Mouse (Mus musculus) heart, embryonic 14.5 days (tissue): ENCODE data around the gene Pigo. TPM values are rescaled to one million over a fixed set of nuclear protein-coding genes. Genes with fewer than 3 reads are reported as not detected.

Experiments used
- ATAC-seq: fragments of 200-750 bp; cut with Nextera tagmentation; 2 replicates; pipeline ENCODE4 v1.8.0; 2017; ENCODE audit warnings: low read depth, moderate TSS enrichment; ENCODE audit not compliant: insufficient number of reproducible peaks, insufficient read depth, low FRiP score
- H3K27ac ChIP-seq, 2 experiments: fragments of 200-500 bp in 1 of 2; fragments of 300-500 bp in 1 of 2; sonication (generic) in 1 of 2; replicated peaks in 1 of 2; 2 replicates each; pipeline ENCODE4 v1.5.1; 2012 to 2014; ENCODE audit warnings: low read depth in 2 of 2, low read length in 2 of 2, control low read depth in 1 of 2, mild to moderate bottlenecking in 1 of 2, mixed read lengths in 1 of 2; ENCODE audit not compliant: control insufficient read depth in 1 of 2, insufficient read depth in 1 of 2
- H3K27me3 ChIP-seq: fragments of 300-500 bp; sonication (generic); 2 replicates; pipeline ENCODE4 v1.6.1; 2014; ENCODE audit warnings: mild to moderate bottlenecking, low read length, control low read depth; ENCODE audit not compliant: control insufficient read depth, insufficient read depth
- H3K36me3 ChIP-seq: fragments of 300-500 bp; sonication (generic); 2 replicates; pipeline ENCODE4 v1.6.1; 2014; ENCODE audit warnings: mild to moderate bottlenecking, control low read depth, low read length, mixed read lengths; ENCODE audit not compliant: control insufficient read depth, insufficient read depth
- H3K4me1 ChIP-seq, 2 experiments: fragments of 200-500 bp in 1 of 2; fragments of 300-500 bp in 1 of 2; sonication (generic) in 1 of 2; 2 replicates each; pipeline ENCODE4 v1.6.1; 2012 to 2014; ENCODE audit warnings: low read length in 2 of 2, control low read depth in 1 of 2, mixed read lengths in 1 of 2; ENCODE audit not compliant: control insufficient read depth in 2 of 2, insufficient read depth in 2 of 2
- H3K4me2 ChIP-seq: fragments of 300-500 bp; sonication (generic); 2 replicates; pipeline ENCODE4 v1.6.1; 2014; ENCODE audit warnings: mild to moderate bottlenecking, low read length
- H3K4me3 ChIP-seq, 2 experiments: fragments of 200-500 bp in 1 of 2; fragments of 300-500 bp in 1 of 2; sonication (generic) in 1 of 2; 2 replicates each; pipeline ENCODE4 v1.5.1; 2012 to 2014; ENCODE audit warnings: low read length in 2 of 2, mild to moderate bottlenecking in 2 of 2, control low read depth in 1 of 2, low read depth in 1 of 2, moderate library complexity in 1 of 2; ENCODE audit not compliant: control insufficient read depth in 1 of 2, insufficient read depth in 1 of 2
- H3K9ac ChIP-seq: fragments of 300-500 bp; sonication (generic); 2 replicates; pipeline ENCODE4 v1.6.1; 2014; ENCODE audit warnings: mild to moderate bottlenecking, low read length
- H3K9me3 ChIP-seq: fragments of 300-500 bp; sonication (generic); 2 replicates; pipeline ENCODE4 v1.6.1; 2016; ENCODE audit warnings: low read length, control low read depth; ENCODE audit not compliant: control insufficient read depth
- WGBS: fragments of 180-500 bp; shearing (Covaris S2); extraction: QIAGEN DNeasy Blood & Tissue Kit; methylation state at CpG from one replicate; pipeline ENCODE4 v1.1.7; 2014; 5-methylcytosine and 5-hydroxymethylcytosine counted together
- polyA plus RNA-seq: library from polyadenylated mRNA; unstranded; fragments of >200 nt; fragmentation: Nextera tagmentation; extraction: Ambion mirVana; gene quantifications from 2 replicates; pipeline ENCODE4 v1.2.1, GENCODE M21; 2014

Gene Pigo
- polyA plus RNA-seq, 1 experiment from 2014 or later = 12.0 TPM

- Histone ChIP-seq H3K4me1 (peaks cover 9 to 17% of the 10 kb centered on the region in 2 experiments), H3K36me3 (peaks cover 50% of the 10 kb centered on the region), H3K9me3 (no peaks in the 10 kb centered on the region), H3K27me3 (no peaks in the 10 kb centered on the region), H3K27ac (no peak overlapping the region), H3K4me2 (no peak overlapping the region), H3K4me3 (no peak overlapping the region), H3K9ac (no peak overlapping the region)
- no peak for ATAC-seq
- WGBS = 90% methylated on average over 9 of the region's 9 CpGs
These were observed 4.1 kb upstream of the Pigo start for GRCm38 (mm10) chr4:43029749-43030148.

GRCm38 (mm10) chr4:43029121-43029520, 3.5 kb upstream of the Pigo start:
- no peak for ATAC-seq
- no peak overlapping the region for H3K4me3 ChIP-seq
- no peaks in the 10 kb centered on the region for H3K27me3 ChIP-seq
- H3K4me2 ChIP-seq = no peak overlapping the region
- H3K27ac ChIP-seq = no peak overlapping the region
- no peaks in the 10 kb centered on the region for H3K9me3 ChIP-seq
- H3K9ac ChIP-seq = no peak overlapping the region
- peaks cover 13 to 22% of the 10 kb centered on the region in 2 experiments for H3K4me1 ChIP-seq
- 98% methylated on average over 7 of the region's 7 CpGs for WGBS
- peaks cover 48% of the 10 kb centered on the region for H3K36me3 ChIP-seq

GRCm38 (mm10) chr4:43024673-43025072, 946 bp downstream of the Pigo start:
- Histone ChIP-seq H3K4me1 (peaks cover 7 to 9% of the 10 kb centered on the region in 2 experiments), H3K9me3 (no peaks in the 10 kb centered on the region), H3K36me3 (peaks cover 81% of the 10 kb centered on the region), H3K4me2 (peak overlapping the region; percentile 89), H3K9ac (peak overlapping the region; percentile 73), H3K27ac (peak overlapping the region in 1 of 2 experiments; percentile 76; a peak in 1 of 4 replicates), H3K4me3 (peak overlapping the region; percentile 48 to 87), H3K27me3 (no peaks in the 10 kb centered on the region)
- 78% methylated on average over 14 of the region's 14 CpGs for WGBS
- ATAC-seq = no peak

- Histone ChIP-seq H3K4me2 (no peak overlapping the region), H3K36me3 (peaks cover 76% of the 10 kb centered on the region), H3K4me1 (peaks cover 7 to 9% of the 10 kb centered on the region in 2 experiments), H3K9ac (no peak overlapping the region), H3K27me3 (no peaks in the 10 kb centered on the region), H3K9me3 (no peaks in the 10 kb centered on the region), H3K27ac (no peak overlapping the region), H3K4me3 (no peak overlapping the region)
- no peak for ATAC-seq
- 75% methylated on average over 17 of the region's 17 CpGs for WGBS
These were observed 4.3 kb downstream of the Pigo start for GRCm38 (mm10) chr4:43021341-43021740.

- no peak for ATAC-seq
- peaks cover 76% of the 10 kb centered on the region for H3K36me3 ChIP-seq
These were observed 4.7 kb downstream of the Pigo start for GRCm38 (mm10) chr4:43020876-43021275.

GRCm38 (mm10) chr4:43019641-43020465, 5.8 kb downstream of the Pigo start:
- Histone ChIP-seq H3K27ac (no peak overlapping the region), H3K9me3 (no peaks in the 10 kb centered on the region), H3K4me2 (no peak overlapping the region), H3K27me3 (no peaks in the 10 kb centered on the region), H3K36me3 (peaks cover 76% of the 10 kb centered on the region), H3K4me1 (peaks cover 4 to 6% of the 10 kb centered on the region in 2 experiments), H3K9ac (no peak overlapping the region), H3K4me3 (no peak overlapping the region)
- ATAC-seq = no peak
- 89% methylated on average over 23 of the region's 23 CpGs for WGBS

More at GRCm38 (mm10) chr4:43020876-43021275, 4.7 kb downstream of the Pigo start:
- Histone ChIP-seq H3K9ac (no peak overlapping the region), H3K4me1 (peaks cover 7 to 9% of the 10 kb centered on the region in 2 experiments), H3K4me3 (no peak overlapping the region), H3K4me2 (no peak overlapping the region), H3K27me3 (no peaks in the 10 kb centered on the region), H3K9me3 (no peaks in the 10 kb centered on the region), H3K27ac (no peak overlapping the region)
- WGBS = 91% methylated on average over 16 of the region's 16 CpGs

- Histone ChIP-seq H3K27ac (no peak overlapping the region), H3K9me3 (no peaks in the 10 kb centered on the region), H3K4me3 (no peak overlapping the region), H3K9ac (no peak overlapping the region), H3K4me2 (no peak overlapping the region), H3K27me3 (no peaks in the 10 kb centered on the region), H3K36me3 (peaks cover 73% of the 10 kb centered on the region), H3K4me1 (no peaks in the 10 kb centered on the region; a peak in 1 of 4 replicates)
- no peak for ATAC-seq
- WGBS = 88% methylated on average over 10 of the region's 10 CpGs
These were observed 6.4 kb downstream of the Pigo start for GRCm38 (mm10) chr4:43019176-43019575.
